Mouse (Mus musculus) thymus, postnatal 10 days (tissue): Measurements from ENCODE around the gene Prkar1a.
A peak's percentile ranks its signal among the peaks of the same experiment; 100 is the strongest.
"Not testable (repeated sequence)": the region's sequence is repeated elsewhere in the genome, so short reads cannot be mapped to it uniquely, and the experiment has no call there.

Source experiments
- DNase-seq, 2 experiments: peaks; one replicate each; pipeline ENCODE4 v3.0.0; 2021; ENCODE audit warnings: low spot score in 2 of 2

Gene Prkar1a

DNA sequence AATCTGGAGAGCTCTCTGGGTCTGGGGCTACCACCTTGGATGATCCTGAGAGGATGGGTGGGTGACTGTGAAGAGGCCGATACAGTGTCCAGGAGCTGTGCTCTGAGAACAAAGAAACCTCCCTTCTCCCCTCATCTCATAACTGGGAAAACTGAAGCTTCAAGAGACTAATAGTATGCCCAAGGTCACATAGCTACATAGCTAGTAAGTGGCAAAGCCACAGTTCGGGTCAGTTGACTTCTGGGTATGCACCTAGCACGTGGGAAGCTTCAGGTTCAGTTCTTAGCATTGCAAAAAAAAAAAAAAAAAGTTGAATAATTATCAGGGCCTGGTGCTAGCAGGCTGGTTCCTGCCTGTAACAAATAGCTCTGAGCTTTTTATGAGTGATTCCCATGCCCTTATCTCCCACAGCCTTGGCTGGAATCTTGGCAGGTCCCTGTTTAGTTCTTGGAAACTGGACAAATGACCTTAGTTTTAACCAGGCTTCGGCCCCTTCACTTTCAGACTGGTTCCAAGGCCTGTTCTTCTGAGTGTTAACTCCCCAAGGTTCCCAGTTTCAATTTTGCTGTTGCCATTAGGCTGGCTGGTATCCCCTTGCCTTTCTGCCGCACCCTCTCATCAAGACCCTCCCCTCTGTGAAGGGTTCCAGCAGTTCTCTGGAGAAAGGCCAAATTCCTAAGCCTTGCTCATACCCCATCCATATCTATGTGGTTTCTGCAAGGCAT lies 7.5 kb upstream of the Prkar1a start:
- DNase-seq: no peak

DNA sequence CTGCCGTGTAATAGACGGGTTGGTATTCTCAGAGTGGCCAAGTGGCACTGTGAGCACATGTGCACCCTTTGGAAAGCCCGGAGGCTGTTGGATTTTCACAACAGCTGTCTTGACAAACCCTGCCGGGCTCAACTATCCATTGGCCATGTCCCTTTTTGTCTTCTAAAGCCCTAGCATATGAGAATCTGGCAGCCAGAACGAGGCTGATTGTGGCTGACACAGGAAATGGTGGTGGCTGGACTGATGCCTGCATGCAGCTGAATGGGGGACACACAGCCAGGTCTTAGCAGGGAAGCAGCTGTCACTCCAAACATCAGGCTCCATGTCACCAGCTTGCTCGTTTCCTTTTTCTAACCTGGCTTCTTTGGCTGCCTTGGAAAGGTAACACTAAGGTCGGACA lies 695 bp upstream of the Prkar1a start:
- no peak for DNase-seq

DNA sequence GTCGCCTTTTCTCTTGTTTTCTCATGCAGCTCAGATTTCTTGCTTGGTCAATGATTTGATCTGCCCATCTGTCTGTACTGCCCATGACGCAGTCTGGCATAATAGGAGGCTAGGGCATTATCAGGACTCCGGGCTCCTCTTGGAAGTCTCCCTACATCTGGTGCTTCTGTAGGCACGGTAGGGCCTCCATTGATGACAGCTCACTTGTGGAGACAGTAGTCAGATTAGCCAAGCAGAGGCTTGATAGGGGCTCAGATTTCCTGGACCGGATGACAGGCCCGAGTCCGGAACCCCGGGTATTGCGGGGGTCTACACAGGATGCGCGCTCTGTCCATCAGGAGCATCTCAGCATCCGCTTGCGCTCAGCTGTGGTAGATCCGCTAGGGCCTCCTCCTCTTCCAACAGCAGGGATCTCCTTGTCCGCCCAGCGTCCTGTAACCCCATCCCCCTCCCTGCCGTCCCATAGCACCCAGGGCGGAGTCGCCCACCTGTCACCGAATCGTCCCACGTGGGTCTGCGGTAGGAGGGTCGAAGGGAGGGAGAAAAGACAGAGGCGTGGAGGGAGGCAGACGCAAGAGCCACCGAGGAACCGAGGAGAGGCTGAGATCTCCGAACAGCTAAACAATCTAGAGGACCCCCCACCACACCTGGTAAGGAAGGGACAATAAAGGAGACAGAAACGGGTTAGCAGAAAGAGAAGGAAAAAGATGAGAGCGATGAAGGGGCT lies 933 bp downstream of the Prkar1a start:
- DNase-seq: peak; percentile 57 to 70

DNA sequence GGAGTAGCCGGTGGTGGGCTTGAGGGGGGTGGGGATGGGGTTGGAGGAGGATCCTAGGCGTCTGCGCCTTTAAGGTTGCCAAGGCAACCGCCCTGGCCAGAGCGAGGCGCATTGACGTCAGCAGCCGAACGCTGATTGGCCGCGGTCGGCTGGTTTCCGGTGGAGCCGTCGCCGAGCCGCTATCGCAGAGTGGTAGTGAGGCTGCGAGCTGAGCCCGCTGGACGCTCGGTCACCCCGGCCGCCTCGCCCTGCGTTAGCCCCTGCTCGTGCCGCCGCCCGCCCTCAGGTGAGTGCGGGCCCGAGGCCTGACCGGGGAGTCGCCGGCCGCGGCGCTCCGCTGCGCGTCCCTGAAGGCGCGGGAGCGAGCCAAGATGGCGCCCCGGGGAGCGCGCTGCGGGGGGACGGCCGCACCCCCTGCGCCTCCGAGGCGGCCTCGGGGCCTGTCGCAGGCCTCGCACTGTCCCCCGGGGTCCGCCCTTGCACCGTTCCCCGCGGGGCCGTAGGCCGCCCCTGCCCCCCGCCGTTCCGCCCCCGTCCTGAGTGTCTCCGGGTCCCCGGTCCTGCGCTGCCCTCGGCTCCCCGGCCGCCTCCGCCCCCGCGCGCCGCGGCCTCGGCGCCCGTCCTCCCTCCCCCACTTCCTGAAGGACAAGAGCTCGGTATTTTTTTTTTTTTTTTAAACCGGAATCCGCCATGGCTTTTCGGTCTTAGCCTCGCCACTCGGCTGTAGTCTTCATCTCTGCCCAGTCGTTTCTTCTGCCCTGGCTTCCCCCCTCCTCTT lies 1.8 kb downstream of the Prkar1a start:
- DNase-seq: peak; percentile 89 to 91

DNA sequence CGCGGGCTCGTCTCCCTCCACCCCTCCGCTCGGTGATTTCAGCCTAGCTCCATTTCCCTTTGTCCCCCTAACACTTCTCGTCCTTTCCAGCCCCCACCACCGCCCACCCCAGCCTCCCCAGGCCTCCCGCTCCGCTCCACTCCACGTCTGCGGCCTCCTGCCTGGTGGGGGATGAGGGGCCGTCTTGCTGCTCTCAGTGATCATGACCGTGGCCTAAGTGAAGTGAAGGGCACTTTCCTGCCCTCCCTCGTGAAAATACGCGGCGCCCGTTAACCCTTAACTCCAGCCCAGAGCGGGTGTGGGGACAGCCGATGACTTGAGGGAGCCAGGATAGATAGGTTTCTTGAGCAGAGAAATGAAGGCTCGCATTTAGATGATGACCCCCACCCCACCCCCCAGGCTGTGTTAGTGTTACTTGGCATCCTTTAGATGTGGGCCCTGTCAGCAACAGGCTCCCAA lies 2.4 kb downstream of the Prkar1a start:
- DNase-seq: peak; percentile 31 to 40

DNA sequence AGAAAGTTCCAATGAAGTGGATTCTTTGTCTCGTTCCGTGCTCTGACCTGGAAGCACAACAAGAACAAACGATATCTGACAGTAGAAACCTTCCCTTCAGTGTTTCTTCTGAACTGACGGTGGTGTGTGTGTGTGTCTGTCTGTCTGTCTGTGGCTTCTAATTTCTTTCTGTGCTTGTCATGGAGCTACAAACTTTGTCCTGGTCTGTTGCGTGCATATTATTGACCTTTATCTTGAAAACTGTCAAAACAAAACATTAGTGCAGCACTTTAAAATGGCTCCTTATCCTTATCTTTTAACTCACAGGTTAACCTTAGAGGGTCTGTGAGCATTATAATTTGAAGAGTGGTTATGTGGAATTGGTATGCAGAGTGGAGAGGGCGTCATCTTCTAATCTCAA lies 3.3 kb downstream of the Prkar1a start:
- no peak for DNase-seq

DNA sequence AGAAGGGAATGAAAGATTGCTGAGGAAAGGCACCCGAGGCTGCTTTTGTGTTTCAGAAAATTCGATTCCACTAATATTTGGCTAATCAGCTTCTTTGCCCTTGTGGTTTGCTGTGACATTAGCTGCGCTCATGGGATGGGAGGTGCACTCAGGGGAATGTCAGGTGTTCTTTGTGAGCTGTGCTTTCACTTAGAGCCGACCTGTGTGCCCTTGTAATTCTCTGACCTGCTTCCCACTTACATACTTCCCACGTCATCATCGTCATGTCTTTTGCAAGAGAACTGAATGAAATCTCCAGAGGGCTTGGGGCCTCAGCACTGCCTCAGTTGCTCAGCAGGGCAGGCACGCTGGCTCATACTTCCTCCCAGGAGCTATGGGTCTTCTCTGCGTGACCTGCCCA lies 4.0 kb downstream of the Prkar1a start:
- no peak for DNase-seq

DNA sequence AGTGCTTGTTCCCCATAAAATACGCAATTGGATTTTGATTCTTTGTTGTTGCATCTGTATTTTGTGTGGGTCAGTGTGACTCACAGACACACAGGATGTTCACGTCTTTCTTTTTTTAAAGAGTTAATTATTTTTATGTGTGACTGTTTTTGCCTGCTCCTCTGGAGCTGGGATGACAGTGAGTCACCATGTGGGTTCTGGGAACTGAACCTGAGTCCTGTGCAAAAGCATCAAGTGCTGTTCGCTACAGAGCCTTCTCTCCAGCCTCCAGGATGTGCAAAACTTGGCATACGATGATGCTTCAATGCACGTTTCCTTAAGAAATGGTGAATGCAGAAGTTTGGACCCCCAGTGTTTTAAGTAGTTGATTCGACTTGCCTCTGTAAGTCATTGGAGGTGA lies 5.4 kb downstream of the Prkar1a start:
- DNase-seq: no peak

DNA sequence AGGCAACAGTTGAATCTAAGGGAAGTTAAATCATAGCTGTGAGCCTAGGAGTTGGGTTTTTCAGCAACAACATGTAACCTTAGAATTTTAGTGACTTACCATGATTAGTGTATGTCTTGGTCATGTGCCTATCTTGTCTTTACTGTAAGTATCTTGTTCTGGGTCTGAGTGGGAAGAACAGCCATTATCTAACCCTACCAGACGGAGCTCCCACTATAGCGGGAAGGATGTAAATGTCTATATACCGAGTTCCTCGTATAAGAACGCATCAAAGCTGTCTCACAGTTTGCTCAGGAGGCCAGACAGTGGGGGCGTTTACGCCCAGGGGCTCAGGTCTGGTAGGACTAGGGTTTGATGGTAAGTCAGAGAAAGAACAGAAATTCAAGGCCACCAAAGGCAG lies 7.0 kb downstream of the Prkar1a start:
- DNase-seq: no peak

DNA sequence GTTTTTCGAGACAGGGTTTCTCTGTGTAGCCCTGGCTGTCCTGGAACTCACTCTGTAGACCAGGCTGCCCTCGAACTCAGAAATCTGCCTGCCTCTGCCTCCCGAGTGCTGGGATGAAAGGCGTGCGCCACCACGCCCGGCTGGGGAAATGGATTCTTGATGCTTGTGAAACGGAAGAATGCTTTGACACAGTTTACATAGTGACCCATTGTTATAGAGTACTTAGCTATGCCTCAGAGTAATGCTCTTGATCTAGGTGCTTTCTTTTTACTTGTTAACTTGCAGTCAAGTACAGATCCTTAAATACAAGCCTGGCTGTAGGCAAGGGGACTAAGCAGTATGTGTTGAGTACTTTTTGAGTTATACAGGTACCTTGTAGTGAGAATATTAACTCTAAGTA lies 11.3 kb downstream of the Prkar1a start:
- not testable (repeated sequence) for DNase-seq

DNA sequence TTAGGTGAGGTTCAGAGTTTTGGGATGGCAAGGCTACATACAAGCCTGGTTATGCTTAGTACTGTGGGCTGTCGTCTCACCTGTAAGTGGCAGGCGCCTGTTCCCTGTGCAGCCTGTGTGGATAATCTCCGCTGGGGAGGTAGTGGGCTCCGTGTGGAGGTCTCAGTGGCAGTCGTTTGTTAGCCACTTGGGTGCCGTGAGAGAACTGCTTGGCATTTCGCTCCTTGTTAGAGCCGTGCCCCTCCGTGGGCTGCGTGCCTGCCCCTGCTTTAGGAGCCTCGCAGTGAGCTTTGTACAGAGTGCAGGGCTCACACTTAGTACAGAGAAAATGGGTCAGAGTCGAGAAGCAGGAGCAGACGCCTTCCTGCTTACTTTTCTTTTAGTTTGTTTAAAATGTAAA lies 15.1 kb downstream of the Prkar1a start:
- DNase-seq: no peak

DNA sequence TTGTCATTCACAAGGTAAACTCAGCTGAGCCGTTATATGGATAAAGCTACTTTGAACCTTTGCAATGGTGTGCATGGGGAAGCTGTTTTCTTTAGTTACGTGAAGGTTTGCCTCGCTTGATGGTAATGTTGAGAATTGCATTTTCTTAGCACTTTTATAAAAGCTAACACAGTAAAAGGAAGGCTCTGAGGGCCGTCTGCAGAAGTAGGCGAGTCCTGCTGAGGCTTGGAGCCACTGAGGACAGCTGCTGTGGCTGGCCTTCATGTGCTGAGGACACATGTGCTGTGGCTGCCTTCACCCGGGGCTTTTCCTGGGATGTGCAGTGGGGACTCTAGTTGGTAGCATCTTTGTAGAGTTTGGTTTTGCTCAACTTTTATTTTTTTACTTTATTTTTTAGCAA lies 16.2 kb downstream of the Prkar1a start:
- DNase-seq: no peak

DNA sequence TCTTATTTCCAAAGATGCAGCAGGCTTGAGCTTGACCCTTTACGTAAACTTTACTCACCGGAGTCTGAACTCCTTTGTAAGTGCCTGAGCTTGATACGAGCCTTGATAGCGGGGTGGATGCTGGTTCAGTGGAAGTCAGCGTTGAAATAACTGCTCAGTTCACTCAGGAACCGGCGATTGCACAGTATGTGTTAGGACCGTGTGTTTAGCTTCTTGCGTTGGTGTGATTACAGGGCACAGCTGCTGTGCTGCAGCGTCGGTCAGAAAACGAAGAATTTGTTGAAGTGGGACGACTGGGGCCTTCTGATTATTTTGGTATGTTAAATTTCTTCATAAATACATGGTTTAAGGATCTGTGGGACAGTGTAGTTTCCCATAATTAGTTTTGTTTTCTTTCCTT lies 17.2 kb downstream of the Prkar1a start:
- no peak for DNase-seq

DNA sequence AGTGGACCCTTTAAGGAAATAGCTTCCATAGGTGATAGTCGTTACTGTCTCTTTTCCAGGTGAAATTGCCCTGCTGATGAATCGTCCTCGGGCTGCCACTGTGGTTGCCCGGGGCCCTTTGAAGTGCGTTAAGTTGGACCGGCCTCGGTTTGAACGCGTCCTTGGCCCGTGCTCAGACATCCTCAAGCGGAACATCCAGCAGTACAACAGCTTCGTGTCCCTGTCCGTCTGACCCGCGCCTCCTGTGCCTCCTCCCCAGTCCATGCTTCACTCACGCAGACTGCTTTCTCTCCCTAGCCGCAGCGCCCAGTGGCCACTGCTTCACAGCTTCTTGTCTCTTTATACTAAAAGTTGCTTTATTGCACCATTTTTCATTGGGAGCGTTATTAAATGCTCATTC lies 18.2 kb downstream of the Prkar1a start:
- DNase-seq: no peak

DNA sequence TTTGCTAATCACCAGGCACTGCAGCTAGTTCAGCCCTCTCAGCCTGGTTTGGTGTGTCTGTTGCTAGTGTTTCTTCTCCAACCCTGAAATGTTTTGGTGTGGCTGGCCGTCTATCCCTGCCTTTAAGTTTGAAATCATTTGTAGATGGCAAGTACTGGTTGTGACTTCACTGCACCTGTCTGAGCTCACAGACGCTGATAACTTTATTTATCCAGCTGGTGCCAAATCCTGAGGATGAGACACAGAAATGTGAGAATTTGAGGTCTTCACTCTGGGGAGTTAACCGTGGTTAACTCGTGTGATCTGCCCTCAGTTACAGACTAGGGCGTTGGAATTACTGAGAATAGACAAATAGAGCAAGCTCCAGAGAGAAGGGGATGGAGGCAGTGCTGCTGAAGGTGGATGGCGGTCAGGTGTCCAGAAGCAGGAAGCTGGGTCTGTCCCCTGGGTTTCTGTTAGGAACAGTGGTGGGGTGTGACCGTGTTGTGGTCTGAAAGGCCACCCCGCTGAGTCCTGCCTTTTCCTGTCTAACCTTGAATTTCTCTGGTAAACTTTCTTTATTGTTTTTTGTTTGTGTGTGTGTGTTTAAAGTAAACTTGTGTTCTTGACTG lies 19.0 kb downstream of the Prkar1a start:
- DNase-seq: no peak

DNA sequence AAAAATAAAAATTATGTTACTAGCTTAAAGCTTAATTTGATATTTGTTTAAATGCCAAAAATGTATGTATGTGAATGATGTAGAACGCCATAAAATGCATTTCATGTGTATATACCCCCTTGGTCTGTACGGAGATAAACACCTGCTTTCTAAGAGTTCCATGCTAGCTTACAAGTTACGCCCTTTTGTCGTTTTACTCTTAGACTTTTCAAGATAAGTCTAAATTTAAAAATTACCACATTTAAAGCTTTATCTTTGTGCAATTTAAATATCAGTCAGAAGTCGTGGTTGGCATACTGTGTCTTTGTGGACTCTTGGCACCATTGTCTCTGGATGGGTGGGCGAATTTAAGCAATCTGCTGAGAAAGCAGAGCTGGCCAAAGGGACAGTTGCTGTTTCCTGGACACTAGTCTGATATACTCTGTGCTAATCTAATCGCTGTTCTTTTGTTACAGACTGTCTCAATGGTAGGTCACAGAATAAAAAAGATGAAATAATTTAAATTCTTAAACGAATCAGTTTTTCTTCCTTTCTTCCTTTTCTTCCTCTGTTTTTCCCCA lies 20.0 kb downstream of the Prkar1a start:
- DNase-seq: no peak

DNA sequence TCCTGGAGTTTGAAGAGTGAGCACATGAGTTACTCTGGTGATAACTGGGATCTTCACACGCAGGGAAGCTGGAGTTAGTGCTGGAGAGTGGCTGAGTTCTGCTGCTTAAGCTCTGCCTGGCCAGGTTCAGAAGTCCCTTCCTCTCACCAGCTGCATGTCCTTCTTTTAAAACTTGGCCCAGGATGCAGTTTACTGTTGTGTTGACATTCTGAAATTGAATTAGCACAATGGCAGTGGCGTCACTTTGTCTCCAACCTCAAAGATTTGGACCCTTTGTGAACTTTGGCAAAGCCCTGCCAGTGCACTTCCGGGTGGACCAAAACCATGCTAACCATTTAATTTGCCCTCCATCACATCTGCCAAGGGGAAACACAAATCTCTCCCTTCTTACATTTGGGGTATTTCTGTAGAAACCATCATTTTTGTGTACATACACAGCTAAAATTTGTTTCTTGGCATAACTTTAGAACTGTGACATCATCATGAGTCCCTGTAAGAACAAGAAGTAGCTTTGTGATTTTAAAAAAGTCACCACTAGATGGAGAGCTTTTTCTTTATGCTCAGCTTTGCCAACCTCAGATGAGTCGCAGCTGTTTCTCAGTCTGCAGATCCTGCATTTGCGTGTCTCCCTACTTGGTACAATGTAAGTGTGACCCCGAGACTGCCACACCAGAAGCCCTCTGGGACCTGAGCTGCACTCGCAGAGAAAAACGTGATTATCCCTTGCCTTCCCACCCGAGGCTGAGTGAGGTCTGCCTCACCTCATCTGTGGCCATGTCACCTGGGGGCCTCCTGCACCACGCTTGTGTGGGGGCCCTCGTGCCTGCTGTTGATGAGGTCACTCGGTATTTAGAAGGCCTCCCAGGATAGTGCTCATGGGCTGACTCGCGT lies 21.1 kb downstream of the Prkar1a start:
- DNase-seq: peak in 1 of 2 experiments; percentile 28

DNA sequence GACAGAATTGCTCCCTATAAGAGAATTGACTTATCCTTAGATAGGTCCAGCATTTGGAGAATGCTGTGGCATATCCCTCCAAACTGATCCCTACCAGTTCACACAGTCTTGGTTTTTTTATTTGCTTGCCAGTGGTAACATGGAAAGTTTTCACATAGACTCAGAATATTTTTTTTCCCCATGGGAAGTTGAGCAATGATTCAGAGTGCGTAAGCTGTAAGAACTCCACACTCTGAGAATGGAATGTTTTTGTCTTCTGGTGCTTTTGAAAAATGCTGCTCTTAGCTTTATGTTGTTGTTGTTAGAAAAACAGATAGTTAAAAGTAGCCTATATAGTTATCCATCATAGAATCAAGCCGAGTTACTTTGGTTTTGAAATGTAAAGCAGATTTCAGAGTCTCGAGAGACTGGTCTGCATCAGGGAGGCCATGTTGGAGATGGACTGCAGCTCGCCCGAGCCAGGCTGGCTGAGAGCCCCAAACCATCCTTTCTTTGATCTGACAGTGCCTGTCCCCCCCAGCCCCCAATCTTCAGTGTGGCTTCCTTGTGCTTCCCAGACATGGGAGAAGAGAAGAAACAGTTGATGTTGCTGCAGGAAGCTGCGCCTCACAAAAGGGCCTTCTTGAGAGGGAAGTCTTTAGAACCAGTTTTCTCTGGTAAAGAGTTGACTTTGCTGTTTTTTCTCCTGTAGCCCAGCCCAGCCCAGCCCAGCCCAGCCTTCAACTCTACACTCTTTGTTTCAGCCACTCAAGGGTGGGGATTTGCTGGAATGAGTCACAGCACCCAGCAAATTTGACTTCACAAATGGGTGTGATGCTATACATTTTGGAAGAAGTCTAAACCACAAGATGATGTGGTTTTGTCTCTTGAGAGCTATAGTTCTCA lies 22.2 kb downstream of the Prkar1a start:
- DNase-seq: no peak

DNA sequence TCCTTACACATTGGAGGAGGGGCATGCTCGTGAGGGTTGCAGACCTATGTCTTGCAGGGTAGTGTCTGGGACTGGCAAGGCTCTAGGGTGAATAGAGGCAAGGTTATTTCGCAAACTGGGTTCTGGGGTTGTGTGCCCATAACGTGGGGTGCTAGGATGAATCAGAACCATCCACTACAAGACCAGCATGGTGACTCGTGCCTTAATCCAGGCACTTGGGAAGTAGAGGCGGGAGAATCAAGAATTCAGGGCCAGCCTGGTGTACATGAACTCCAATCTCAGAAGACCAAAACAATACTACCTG lies 22.8 kb downstream of the Prkar1a start:
- DNase-seq: no peak

DNA sequence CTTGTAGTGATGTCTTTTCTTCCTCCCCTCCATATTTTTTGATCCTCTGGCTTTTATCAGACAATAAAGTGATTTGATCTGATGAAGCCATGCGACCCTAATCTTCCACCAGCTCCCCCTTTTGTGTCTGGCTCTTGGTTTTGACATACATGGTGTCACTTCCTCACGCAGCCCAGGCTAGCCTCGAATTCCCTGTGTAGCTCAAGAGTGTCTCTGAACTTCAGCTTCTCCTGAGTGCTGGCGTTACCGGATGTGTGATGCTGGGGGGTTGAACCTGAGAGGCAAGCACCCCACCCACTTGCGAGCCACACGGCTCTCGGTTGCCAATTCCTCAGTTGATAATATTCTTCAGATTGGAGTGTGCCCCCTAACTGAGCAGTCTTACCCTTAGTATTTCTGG lies 23.2 kb downstream of the Prkar1a start:
- DNase-seq: no peak
